Mouse (Mus musculus): ENCODE measurements around the gene Ddx58. TPM values are rescaled to one million over a fixed set of nuclear protein-coding genes. Genes with fewer than 3 reads are reported as not detected.

Ddx58 gene
- polyA plus RNA-seq, 1 experiment from 2014 or later: 14.2 TPM

GRCm38 (mm10) chr4:40204374-40204773, 35.3 kb downstream of the Ddx58 start:
- H3K4me3 ChIP-seq (replicated peaks; ENCODE audit: low read length): no peak overlapping the region
- H3K27me3 ChIP-seq (ENCODE audit: control insufficient read depth, insufficient read depth, low read length): no peaks in the 10 kb centered on the region
- ATAC-seq (ENCODE audit: insufficient read depth, low FRiP score): no peak
- H3K4me1 ChIP-seq (ENCODE audit: control insufficient read depth, insufficient read depth, low read length): no peaks in the 10 kb centered on the region
- no peak overlapping the region for H3K4me2 ChIP-seq (ENCODE audit: low read depth, low read length)
- H3K27ac ChIP-seq (ENCODE audit: low read length): no peak overlapping the region
- H3K36me3 ChIP-seq (ENCODE audit: control insufficient read depth, insufficient read depth, low read length): peaks cover under 1% of the 10 kb centered on the region; the same call in 1 of the 2 replicates
- H3K9ac ChIP-seq (ENCODE audit: low read length): no peak overlapping the region
- WGBS: 89% methylated on average over 3 of the region's 3 CpGs
- H3K9me3 ChIP-seq (replicated peaks; ENCODE audit: control insufficient read depth, low read length): no peaks in the 10 kb centered on the region

- Histone ChIP-seq H3K36me3 (ENCODE audit: control insufficient read depth, insufficient read depth, low read length) (0 out of 2 replicates have a peak, but pooled peaks cover 3% of the 10 kb centered on the region), H3K9ac (ENCODE audit: low read length) (no peak overlapping the region), H3K27me3 (ENCODE audit: control insufficient read depth, insufficient read depth, low read length) (no peaks in the 10 kb centered on the region), H3K27ac (ENCODE audit: low read length) (no peak overlapping the region), H3K9me3 (replicated peaks; ENCODE audit: control insufficient read depth, low read length) (no peaks in the 10 kb centered on the region), H3K4me3 (replicated peaks; ENCODE audit: low read length) (no peak overlapping the region), H3K4me2 (ENCODE audit: low read depth, low read length) (no peak overlapping the region), H3K4me1 (ENCODE audit: control insufficient read depth, insufficient read depth, low read length) (no peaks in the 10 kb centered on the region)
- 89% methylated on average over 6 of the region's 6 CpGs for WGBS
- no peak for ATAC-seq (ENCODE audit: insufficient read depth, low FRiP score)
Measured at GRCm38 (mm10) chr4:40202205-40202604, 37.4 kb downstream of the Ddx58 start.

DNA sequence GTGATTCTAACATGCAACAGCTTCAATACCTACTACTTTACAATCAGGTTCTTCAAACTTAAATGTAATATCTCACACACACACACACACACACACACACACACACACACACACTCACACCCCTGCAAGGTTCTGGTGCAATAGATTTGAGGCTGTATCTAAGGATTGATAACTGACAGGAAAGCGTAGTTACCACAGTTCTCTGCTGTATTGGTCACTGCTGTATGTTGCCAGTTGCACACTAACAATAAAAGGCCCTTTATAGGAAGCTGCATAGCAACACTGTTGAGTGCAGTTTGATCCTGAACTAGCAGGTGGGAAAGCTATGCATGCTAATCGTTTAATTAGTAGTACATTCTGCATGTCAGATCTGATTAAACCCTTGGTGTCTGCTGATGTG, 44.3 kb downstream of the Ddx58 start:
- Histone ChIP-seq H3K4me3 (replicated peaks; ENCODE audit: low read length) (no peak overlapping the region), H3K9ac (ENCODE audit: low read length) (no peak overlapping the region)
- 88% methylated on average over 2 of the region's 2 CpGs for WGBS

DNA sequence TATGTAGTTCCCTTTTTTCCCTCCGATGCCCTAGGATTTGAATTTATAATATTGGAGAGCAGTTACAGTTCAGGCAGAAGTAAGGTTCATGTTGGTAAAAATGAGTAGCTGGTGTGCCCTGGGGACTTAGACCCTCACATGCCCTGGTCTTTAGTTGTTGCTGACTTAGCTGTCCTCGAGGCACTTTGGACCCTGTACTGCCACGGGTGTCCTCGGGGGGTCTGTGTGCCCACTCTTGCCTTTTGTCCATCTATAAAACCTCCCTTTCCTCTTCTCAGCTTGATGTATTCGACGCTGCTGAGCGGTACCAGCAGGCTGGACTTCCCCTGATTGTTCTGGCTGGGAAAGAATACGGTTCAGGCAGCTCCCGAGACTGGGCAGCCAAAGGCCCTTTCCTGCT, 46.2 kb downstream of the Ddx58 start:
- Histone ChIP-seq H3K27ac (ENCODE audit: low read length) (no peak overlapping the region), H3K36me3 (ENCODE audit: control insufficient read depth, insufficient read depth, low read length) (peaks cover 11% of the 10 kb centered on the region; the same call in 1 of the 2 replicates), H3K4me1 (ENCODE audit: control insufficient read depth, insufficient read depth, low read length) (no peaks in the 10 kb centered on the region), H3K4me3 (replicated peaks; ENCODE audit: low read length) (no peak overlapping the region), H3K9ac (ENCODE audit: low read length) (no peak overlapping the region), H3K27me3 (ENCODE audit: control insufficient read depth, insufficient read depth, low read length) (no peaks in the 10 kb centered on the region), H3K9me3 (replicated peaks; ENCODE audit: control insufficient read depth, low read length) (no peaks in the 10 kb centered on the region), H3K4me2 (ENCODE audit: low read depth, low read length) (no peak overlapping the region)
- ATAC-seq (ENCODE audit: insufficient read depth, low FRiP score): no peak
- WGBS: 78% methylated on average over 9 of the region's 9 CpGs

More for the DNA sequence above, 44.3 kb downstream of the Ddx58 start:
- no peaks in the 10 kb centered on the region for H3K4me1 ChIP-seq (ENCODE audit: control insufficient read depth, insufficient read depth, low read length)
- H3K27ac ChIP-seq (ENCODE audit: low read length): no peak overlapping the region
- no peak for ATAC-seq (ENCODE audit: insufficient read depth, low FRiP score)
- H3K4me2 ChIP-seq (ENCODE audit: low read depth, low read length): no peak overlapping the region
- H3K9me3 ChIP-seq (replicated peaks; ENCODE audit: control insufficient read depth, low read length): no peaks in the 10 kb centered on the region
- H3K36me3 ChIP-seq (ENCODE audit: control insufficient read depth, insufficient read depth, low read length): peaks cover 6% of the 10 kb centered on the region; the same call in 1 of the 2 replicates
- no peaks in the 10 kb centered on the region for H3K27me3 ChIP-seq (ENCODE audit: control insufficient read depth, insufficient read depth, low read length)

GRCm38 (mm10) chr4:40192246-40192645, 47.4 kb downstream of the Ddx58 start:
- Histone ChIP-seq H3K27me3 (ENCODE audit: control insufficient read depth, insufficient read depth, low read length) (no peaks in the 10 kb centered on the region), H3K9ac (ENCODE audit: low read length) (no peak overlapping the region), H3K4me2 (ENCODE audit: low read depth, low read length) (no peak overlapping the region), H3K27ac (ENCODE audit: low read length) (no peak overlapping the region), H3K4me1 (ENCODE audit: control insufficient read depth, insufficient read depth, low read length) (no peaks in the 10 kb centered on the region), H3K4me3 (replicated peaks; ENCODE audit: low read length) (no peak overlapping the region), H3K9me3 (replicated peaks; ENCODE audit: control insufficient read depth, low read length) (no peaks in the 10 kb centered on the region), H3K36me3 (ENCODE audit: control insufficient read depth, insufficient read depth, low read length) (peaks cover 12% of the 10 kb centered on the region; the same call in 1 of the 2 replicates)
- ATAC-seq (ENCODE audit: insufficient read depth, low FRiP score): no peak
- WGBS: 69% methylated on average over 2 of the region's 2 CpGs

DNA sequence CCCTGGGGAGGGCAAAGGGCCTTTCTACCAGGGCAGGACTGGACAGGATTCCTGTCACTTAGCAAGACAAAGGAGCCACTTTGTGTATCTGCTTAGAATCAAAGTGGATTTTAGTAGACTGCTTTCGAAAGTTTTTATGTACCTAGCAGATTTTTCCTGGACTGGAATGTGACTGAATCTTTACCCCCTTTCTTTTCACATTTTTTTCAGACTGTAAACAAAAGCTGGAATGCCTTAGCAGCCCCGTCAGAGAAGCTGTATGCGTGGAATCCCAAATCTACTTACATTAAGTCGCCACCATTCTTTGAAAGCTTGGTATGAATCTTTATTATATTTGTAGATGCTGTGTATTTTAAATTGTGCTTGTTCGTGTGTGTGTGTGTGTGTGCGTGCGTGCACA, 51.7 kb downstream of the Ddx58 start:
- 74% methylated on average over 7 of the region's 7 CpGs for WGBS
- H3K4me1 ChIP-seq (ENCODE audit: control insufficient read depth, insufficient read depth, low read length): no peaks in the 10 kb centered on the region
- ATAC-seq (ENCODE audit: insufficient read depth, low FRiP score): no peak
- H3K4me2 ChIP-seq (ENCODE audit: low read depth, low read length): no peak overlapping the region
- no peaks in the 10 kb centered on the region for H3K9me3 ChIP-seq (replicated peaks; ENCODE audit: control insufficient read depth, low read length)
- peaks cover 24% of the 10 kb centered on the region for H3K36me3 ChIP-seq (ENCODE audit: control insufficient read depth, insufficient read depth, low read length)
- H3K27ac ChIP-seq (ENCODE audit: low read length): no peak overlapping the region
- no peak overlapping the region for H3K4me3 ChIP-seq (replicated peaks; ENCODE audit: low read length)
- no peak overlapping the region for H3K9ac ChIP-seq (ENCODE audit: low read length)
- H3K27me3 ChIP-seq (ENCODE audit: control insufficient read depth, insufficient read depth, low read length): no peaks in the 10 kb centered on the region

DNA sequence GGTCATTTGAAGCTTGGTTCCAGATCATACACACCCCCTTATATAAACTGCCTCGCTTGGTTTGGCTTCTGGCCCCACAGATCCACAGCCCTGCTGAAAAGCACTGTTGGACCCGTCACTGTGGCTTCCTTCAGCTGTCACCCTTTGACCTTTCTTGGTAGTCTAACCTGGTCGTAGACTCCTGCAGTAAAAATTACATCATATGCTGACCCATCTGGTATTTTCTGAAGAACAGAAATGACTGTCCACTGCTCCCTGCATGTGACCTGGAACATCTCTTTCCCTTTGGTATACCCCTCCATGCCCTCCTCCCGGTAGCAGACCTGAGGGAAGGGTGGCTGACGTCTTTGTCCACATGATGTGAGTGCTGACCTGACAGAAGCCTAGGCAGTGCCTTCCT, 55.2 kb downstream of the Ddx58 start:
- H3K4me2 ChIP-seq (ENCODE audit: low read depth, low read length): no peak overlapping the region
- H3K27ac ChIP-seq (ENCODE audit: low read length): no peak overlapping the region
- 71% methylated on average over 5 of the region's 5 CpGs for WGBS
- no peaks in the 10 kb centered on the region for H3K27me3 ChIP-seq (ENCODE audit: control insufficient read depth, insufficient read depth, low read length)
- H3K9ac ChIP-seq (ENCODE audit: low read length): no peak overlapping the region
- no peaks in the 10 kb centered on the region for H3K9me3 ChIP-seq (replicated peaks; ENCODE audit: control insufficient read depth, low read length)
- ATAC-seq (ENCODE audit: insufficient read depth, low FRiP score): no peak; the same call in 1 of the 2 replicates
- peaks cover 25% of the 10 kb centered on the region for H3K36me3 ChIP-seq (ENCODE audit: control insufficient read depth, insufficient read depth, low read length)
- no peaks in the 10 kb centered on the region for H3K4me1 ChIP-seq (ENCODE audit: control insufficient read depth, insufficient read depth, low read length)
- no peak overlapping the region for H3K4me3 ChIP-seq (replicated peaks; ENCODE audit: low read length)

DNA sequence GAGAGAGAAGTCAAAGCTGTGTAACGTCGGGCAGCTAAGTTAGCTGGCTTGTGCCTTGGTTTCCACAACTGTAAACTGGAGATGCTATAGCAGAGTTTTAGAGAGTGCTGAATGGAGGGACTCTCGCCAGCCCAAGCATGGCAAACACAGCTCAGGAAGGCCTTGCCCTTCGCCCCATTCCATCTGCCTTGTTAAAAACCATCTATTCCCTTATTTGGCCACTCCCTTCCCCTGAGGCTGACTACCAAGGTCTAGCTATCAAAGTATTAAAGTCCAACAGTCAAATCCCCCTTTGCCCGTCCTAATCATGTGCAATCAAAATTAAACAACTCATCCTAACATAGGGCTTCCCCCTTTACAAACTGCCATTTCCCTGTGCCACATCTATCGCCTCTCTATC, 55.8 kb downstream of the Ddx58 start:
- Histone ChIP-seq H3K4me3 (replicated peaks; ENCODE audit: low read length) (no peak overlapping the region), H3K27ac (ENCODE audit: low read length) (no peak overlapping the region), H3K4me1 (ENCODE audit: control insufficient read depth, insufficient read depth, low read length) (no peaks in the 10 kb centered on the region), H3K36me3 (ENCODE audit: control insufficient read depth, insufficient read depth, low read length) (peaks cover 23% of the 10 kb centered on the region), H3K9me3 (replicated peaks; ENCODE audit: control insufficient read depth, low read length) (no peaks in the 10 kb centered on the region), H3K4me2 (ENCODE audit: low read depth, low read length) (no peak overlapping the region), H3K27me3 (ENCODE audit: control insufficient read depth, insufficient read depth, low read length) (no peaks in the 10 kb centered on the region), H3K9ac (ENCODE audit: low read length) (no peak overlapping the region)
- WGBS: 91% methylated on average over 6 of the region's 6 CpGs
- no peak for ATAC-seq (ENCODE audit: insufficient read depth, low FRiP score)

- Histone ChIP-seq H3K9me3 (replicated peaks; ENCODE audit: control insufficient read depth, low read length) (no peaks in the 10 kb centered on the region), H3K4me1 (ENCODE audit: control insufficient read depth, insufficient read depth, low read length) (no peaks in the 10 kb centered on the region), H3K4me2 (ENCODE audit: low read depth, low read length) (no peak overlapping the region), H3K27me3 (ENCODE audit: control insufficient read depth, insufficient read depth, low read length) (no peaks in the 10 kb centered on the region), H3K27ac (ENCODE audit: low read length) (no peak overlapping the region), H3K4me3 (replicated peaks; ENCODE audit: low read length) (no peak overlapping the region), H3K9ac (ENCODE audit: low read length) (no peak overlapping the region), H3K36me3 (ENCODE audit: control insufficient read depth, insufficient read depth, low read length) (peaks cover 26% of the 10 kb centered on the region)
- 35% methylated on average over 14 of the region's 14 CpGs for WGBS
- ATAC-seq (ENCODE audit: insufficient read depth, low FRiP score): no peak
Measured at GRCm38 (mm10) chr4:40182651-40183320, 56.8 kb downstream of the Ddx58 start.

Data from stomach, embryonic 16.5 days (tissue).